Mouse (Mus musculus): ENCODE measurements around the gene Cmtm4. TPM values are rescaled to one million over a fixed set of nuclear protein-coding genes. Genes with fewer than 3 reads are reported as not detected.

Gene Cmtm4
- polyA plus RNA-seq, 1 experiment: 4.8 TPM

- no peaks in the 10 kb centered on the region for H3K4me1 ChIP-seq (ENCODE audit: control insufficient read depth, insufficient read depth, insufficient read length)
- 86% methylated on average over 12 of the region's 12 CpGs for WGBS
Observed at GRCm38 (mm10) chr8:104369591-104369990, 26.0 kb downstream of the Cmtm4 start.

DNA sequence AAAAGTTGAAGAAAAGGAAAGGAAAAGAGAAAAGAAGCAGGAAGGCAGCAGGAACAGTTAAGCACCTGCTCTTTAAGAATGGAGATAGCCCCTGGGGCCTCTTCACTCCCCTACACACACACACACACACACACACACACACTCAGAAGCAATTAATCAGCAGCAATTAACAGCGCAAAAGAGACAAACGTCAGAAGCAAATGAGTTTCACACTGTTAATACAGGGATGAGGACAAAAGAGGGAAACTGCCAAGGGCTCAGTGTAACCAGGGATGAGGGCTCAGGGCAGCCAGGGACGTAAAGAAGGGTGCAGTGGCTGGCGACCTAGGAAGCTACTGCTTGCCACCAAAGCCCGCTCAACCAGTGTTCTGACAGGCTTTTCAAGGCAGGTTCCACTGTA lies 28.2 kb downstream of the Cmtm4 start:
- H3K27ac ChIP-seq (ENCODE audit: insufficient read depth, low read length): no peak overlapping the region
- no peak for TF ChIP-seq CTCF (IDR thresholded peaks at IDR 0.05; ENCODE audit: extremely low read depth, insufficient read depth, insufficient read length, insufficient replicate concordance)
- TF ChIP-seq POLR2A (IDR thresholded peaks at IDR 0.05; ENCODE audit: low read depth, low read length): no peak
- whole genome bisulfite sequencing: 87% methylated on average over 5 of the region's 5 CpGs
- no peak for DNase-seq (ENCODE audit: low read depth in 1 of 2, low spot score in 2 of 2)
- no peaks in the 10 kb centered on the region for H3K27me3 ChIP-seq (ENCODE audit: control insufficient read depth, insufficient read depth, low read length)
- H3K4me1 ChIP-seq (ENCODE audit: control insufficient read depth, insufficient read depth, insufficient read length): no peaks in the 10 kb centered on the region
- H3K4me3 ChIP-seq (ENCODE audit: extremely low read depth, insufficient read depth, insufficient read length): no peak overlapping the region
- no peaks in the 10 kb centered on the region for H3K36me3 ChIP-seq (ENCODE audit: control insufficient read depth, insufficient read depth, low read length)

More at GRCm38 (mm10) chr8:104369591-104369990, 26.0 kb downstream of the Cmtm4 start:
- H3K27ac ChIP-seq (ENCODE audit: insufficient read depth, low read length): no peak overlapping the region
- H3K4me3 ChIP-seq (ENCODE audit: extremely low read depth, insufficient read depth, insufficient read length): no peak overlapping the region
- TF ChIP-seq CTCF (IDR thresholded peaks at IDR 0.05; ENCODE audit: extremely low read depth, insufficient read depth, insufficient read length, insufficient replicate concordance) (no peak), POLR2A (IDR thresholded peaks at IDR 0.05; ENCODE audit: low read depth, low read length) (no peak)
- H3K36me3 ChIP-seq (ENCODE audit: control insufficient read depth, insufficient read depth, low read length): no peaks in the 10 kb centered on the region
- H3K27me3 ChIP-seq (ENCODE audit: control insufficient read depth, insufficient read depth, low read length): no peaks in the 10 kb centered on the region
- DNase-seq (ENCODE audit: low read depth in 1 of 2, low spot score in 2 of 2): no peak

GRCm38 (mm10) chr8:104365695-104366094 lies 29.9 kb downstream of the Cmtm4 start:
- Histone ChIP-seq H3K27me3 (ENCODE audit: control insufficient read depth, insufficient read depth, low read length) (no peaks in the 10 kb centered on the region), H3K36me3 (ENCODE audit: control insufficient read depth, insufficient read depth, low read length) (no peaks in the 10 kb centered on the region), H3K4me3 (ENCODE audit: extremely low read depth, insufficient read depth, insufficient read length) (no peak overlapping the region), H3K4me1 (ENCODE audit: control insufficient read depth, insufficient read depth, insufficient read length) (no peaks in the 10 kb centered on the region), H3K27ac (ENCODE audit: insufficient read depth, low read length) (no peak overlapping the region)
- 92% methylated on average over 9 of the region's 9 CpGs for WGBS
- TF ChIP-seq POLR2A (IDR thresholded peaks at IDR 0.05; ENCODE audit: low read depth, low read length): no peak
- TF ChIP-seq CTCF (IDR thresholded peaks at IDR 0.05; ENCODE audit: extremely low read depth, insufficient read depth, insufficient read length, insufficient replicate concordance): no peak
- no peak for DNase-seq (ENCODE audit: low read depth in 1 of 2, low spot score in 2 of 2)

DNA sequence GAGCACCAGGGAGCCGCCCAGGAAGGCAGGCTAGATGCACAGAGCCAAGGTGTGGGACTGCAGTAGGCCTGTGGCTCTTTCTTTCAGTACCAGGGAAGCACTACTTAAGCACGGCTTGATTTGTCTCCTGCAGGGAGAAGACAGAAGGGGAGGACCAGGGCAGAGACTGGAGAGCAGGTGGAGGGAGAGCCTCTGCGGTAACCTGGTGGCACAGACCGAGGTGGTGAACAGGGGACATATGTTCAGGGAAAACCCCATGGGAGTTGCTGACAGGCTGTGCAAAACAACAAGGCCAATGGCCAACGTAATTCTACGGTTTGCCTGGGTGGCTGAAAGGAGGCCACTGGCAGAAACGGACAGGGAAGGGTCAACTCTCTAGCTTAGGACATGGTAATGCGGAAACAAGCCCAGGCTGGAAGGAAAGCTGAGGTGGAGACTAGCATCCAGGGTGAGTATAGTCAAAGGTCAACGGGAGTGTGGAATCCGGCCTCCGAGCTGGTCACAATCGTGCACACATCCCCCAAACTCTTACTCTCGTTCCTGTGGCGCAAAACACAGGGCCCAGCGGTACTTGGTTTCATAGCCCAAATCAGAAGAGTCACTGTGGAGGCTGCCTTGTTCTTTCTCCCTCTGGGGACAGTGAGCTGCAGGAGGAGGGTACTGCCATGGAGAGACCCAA lies 35.7 kb downstream of the Cmtm4 start:
- 87% methylated on average over 15 of the region's 15 CpGs for WGBS
- H3K27ac ChIP-seq (ENCODE audit: insufficient read depth, low read length): no peak overlapping the region; the same call in 1 of the 2 replicates

GRCm38 (mm10) chr8:104358637-104359036 lies 37.0 kb downstream of the Cmtm4 start:
- TF ChIP-seq POLR2A (IDR thresholded peaks at IDR 0.05; ENCODE audit: low read depth, low read length) (no peak), CTCF (IDR thresholded peaks at IDR 0.05; ENCODE audit: extremely low read depth, insufficient read depth, insufficient read length, insufficient replicate concordance) (no peak)
- H3K4me1 ChIP-seq (ENCODE audit: control insufficient read depth, insufficient read depth, insufficient read length): no peaks in the 10 kb centered on the region
- no peak for DNase-seq (ENCODE audit: low read depth in 1 of 2, low spot score in 2 of 2)
- WGBS: 85% methylated on average over 3 of the region's 3 CpGs
- H3K4me3 ChIP-seq (ENCODE audit: extremely low read depth, insufficient read depth, insufficient read length): no peak overlapping the region
- H3K36me3 ChIP-seq (ENCODE audit: control insufficient read depth, insufficient read depth, low read length): no peaks in the 10 kb centered on the region
- H3K27me3 ChIP-seq (ENCODE audit: control insufficient read depth, insufficient read depth, low read length): no peaks in the 10 kb centered on the region
- no peak overlapping the region for H3K27ac ChIP-seq (ENCODE audit: insufficient read depth, low read length)

More for the DNA sequence above, 35.7 kb downstream of the Cmtm4 start:
- H3K36me3 ChIP-seq (ENCODE audit: control insufficient read depth, insufficient read depth, low read length): no peaks in the 10 kb centered on the region
- no peaks in the 10 kb centered on the region for H3K27me3 ChIP-seq (ENCODE audit: control insufficient read depth, insufficient read depth, low read length)
- TF ChIP-seq CTCF (IDR thresholded peaks at IDR 0.05; ENCODE audit: extremely low read depth, insufficient read depth, insufficient read length, insufficient replicate concordance) (no peak), POLR2A (IDR thresholded peaks at IDR 0.05; ENCODE audit: low read depth, low read length) (no peak)
- DNase-seq (ENCODE audit: low read depth in 1 of 2, low spot score in 2 of 2): no peak
- H3K4me1 ChIP-seq (ENCODE audit: control insufficient read depth, insufficient read depth, insufficient read length): no peaks in the 10 kb centered on the region
- H3K4me3 ChIP-seq (ENCODE audit: extremely low read depth, insufficient read depth, insufficient read length): no peak overlapping the region

DNA sequence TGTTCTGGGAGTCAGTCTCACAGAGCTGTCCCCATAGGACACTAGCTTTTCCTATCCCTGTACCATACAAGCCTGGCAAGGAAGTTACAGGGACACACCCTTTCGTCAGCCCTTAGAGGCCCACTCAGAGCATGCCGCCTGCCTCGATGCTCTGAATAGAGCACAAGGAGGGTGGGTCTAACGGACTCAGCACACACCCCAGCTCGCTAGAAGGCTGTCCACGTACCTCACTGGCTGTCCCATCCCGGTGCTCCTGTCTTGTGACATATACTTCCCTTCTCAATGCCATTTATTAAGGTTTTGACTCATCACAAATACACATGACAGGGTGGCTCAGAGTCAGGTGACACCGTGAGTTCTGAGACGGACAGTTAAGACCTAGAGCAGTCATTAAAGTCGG lies 41.1 kb downstream of the Cmtm4 start:
- WGBS: 95% methylated on average over 10 of the region's 10 CpGs
- TF ChIP-seq CTCF (IDR thresholded peaks at IDR 0.05; ENCODE audit: extremely low read depth, insufficient read depth, insufficient read length, insufficient replicate concordance): no peak
- TF ChIP-seq POLR2A (IDR thresholded peaks at IDR 0.05; ENCODE audit: low read depth, low read length): no peak

DNA sequence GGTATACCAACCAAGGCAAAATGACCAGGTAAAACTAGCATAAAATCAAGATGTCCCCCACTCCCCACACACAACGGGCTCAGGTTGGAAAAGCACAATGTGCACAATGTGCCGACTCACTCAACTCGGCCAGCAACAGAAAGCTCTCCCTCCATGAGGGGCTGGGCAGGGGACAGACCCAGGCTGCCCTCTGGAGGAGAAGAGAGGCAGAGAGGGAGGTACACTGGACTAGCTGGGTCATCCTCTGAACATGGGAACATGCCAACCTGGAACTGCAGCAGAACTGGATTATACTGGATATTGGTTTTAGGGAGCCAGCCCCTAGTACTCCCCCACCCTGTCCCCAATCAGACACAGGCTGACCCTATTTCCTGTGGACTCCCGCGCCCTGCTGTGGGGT lies 42.4 kb downstream of the Cmtm4 start:
- no peak for DNase-seq (ENCODE audit: low read depth in 1 of 2, low spot score in 2 of 2)
- Histone ChIP-seq H3K4me3 (ENCODE audit: extremely low read depth, insufficient read depth, insufficient read length) (no peak overlapping the region), H3K4me1 (ENCODE audit: control insufficient read depth, insufficient read depth, insufficient read length) (no peaks in the 10 kb centered on the region), H3K36me3 (ENCODE audit: control insufficient read depth, insufficient read depth, low read length) (no peaks in the 10 kb centered on the region), H3K27me3 (ENCODE audit: control insufficient read depth, insufficient read depth, low read length) (no peaks in the 10 kb centered on the region), H3K27ac (ENCODE audit: insufficient read depth, low read length) (no peak overlapping the region)
- WGBS: 56% methylated on average over 5 of the region's 5 CpGs
- TF ChIP-seq CTCF (IDR thresholded peaks at IDR 0.05; ENCODE audit: extremely low read depth, insufficient read depth, insufficient read length, insufficient replicate concordance) (no peak), POLR2A (IDR thresholded peaks at IDR 0.05; ENCODE audit: low read depth, low read length) (no peak)

More for the DNA sequence above, 41.1 kb downstream of the Cmtm4 start:
- no peaks in the 10 kb centered on the region for H3K36me3 ChIP-seq (ENCODE audit: control insufficient read depth, insufficient read depth, low read length)
- no peak for DNase-seq (ENCODE audit: low read depth in 1 of 2, low spot score in 2 of 2)
- H3K4me3 ChIP-seq (ENCODE audit: extremely low read depth, insufficient read depth, insufficient read length): no peak overlapping the region
- no peak overlapping the region for H3K27ac ChIP-seq (ENCODE audit: insufficient read depth, low read length)
- H3K27me3 ChIP-seq (ENCODE audit: control insufficient read depth, insufficient read depth, low read length): no peaks in the 10 kb centered on the region
- no peaks in the 10 kb centered on the region for H3K4me1 ChIP-seq (ENCODE audit: control insufficient read depth, insufficient read depth, insufficient read length)
